Mouse (Mus musculus) forebrain, embryonic 10.5 days (tissue): Measurements from ENCODE around the gene Pde7b. TPM values are rescaled to one million over a fixed set of nuclear protein-coding genes. Genes with fewer than 3 reads are reported as not detected.

ENCODE experiments used
- DNase-seq: peaks from one replicate; pipeline ENCODE4 v3.0.0-alpha.2; 2017; ENCODE audit warnings: low spot score; ENCODE audit errors: extremely low spot score
- H3K27ac ChIP-seq: fragments of 300-500 bp; sonication (generic); 2 replicates; pipeline ENCODE4 v1.5.1; 2016; ENCODE audit warnings: mild to moderate bottlenecking
- H3K27me3 ChIP-seq: fragments of 300-500 bp; sonication (generic); 2 replicates; pipeline ENCODE4 v1.6.1; 2016; ENCODE audit warnings: mild to moderate bottlenecking; ENCODE audit not compliant: poor library complexity, severe bottlenecking
- H3K36me3 ChIP-seq: fragments of 300-500 bp; sonication (generic); replicated peaks from 2 replicates; pipeline ENCODE4 v1.6.1; 2016; ENCODE audit warnings: mild to moderate bottlenecking, moderate library complexity
- H3K4me1 ChIP-seq: fragments of 300-500 bp; sonication (generic); 2 replicates; pipeline ENCODE4 v1.6.1; 2016
- H3K4me3 ChIP-seq: fragments of 300-500 bp; sonication (generic); 2 replicates; pipeline ENCODE4 v1.5.1; 2016; ENCODE audit warnings: mild to moderate bottlenecking, moderate library complexity
- H3K9me3 ChIP-seq: fragments of 300-500 bp; sonication (generic); 2 replicates; pipeline ENCODE4 v1.6.1; 2016; ENCODE audit warnings: mild to moderate bottlenecking, moderate library complexity
- WGBS: fragments of 180-500 bp; shearing (Covaris S2); methylation state at CpG from one replicate; pipeline ENCODE4 v1.1.7; 2016; 5-methylcytosine and 5-hydroxymethylcytosine counted together
- polyA plus RNA-seq: library from polyadenylated mRNA; unstranded; fragments of >200 nt; fragmentation: Nextera tagmentation; extraction: Ambion mirVana; gene quantifications from 2 replicates; pipeline ENCODE4 v1.2.1, GENCODE M21; 2016

The Pde7b gene
- polyA plus RNA-seq, 1 experiment from 2014 or later: 0.89 TPM

DNA sequence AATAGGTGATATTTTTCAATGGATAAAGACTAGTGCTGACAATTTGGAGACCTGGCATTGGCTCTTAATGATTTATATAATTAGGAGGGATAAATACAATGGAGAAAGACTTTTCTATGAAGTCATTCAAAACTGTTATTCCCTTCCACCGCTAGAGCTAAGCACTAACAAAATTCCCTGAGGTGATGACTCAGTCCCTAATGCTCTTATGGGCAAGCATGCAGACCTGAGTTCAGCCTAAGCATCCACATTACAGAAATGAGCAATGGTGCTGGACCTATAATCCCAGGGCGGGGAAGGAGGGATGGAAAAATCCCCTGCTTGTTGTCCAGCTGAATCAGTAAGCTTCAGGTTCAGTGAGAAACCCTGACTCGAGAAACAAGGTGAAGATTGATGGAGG, 260.2 kb downstream of the Pde7b start:
- H3K4me1 ChIP-seq: no peaks in the 10 kb centered on the region
- DNase-seq: no peak
- 83% methylated on average over 3 of the region's 3 CpGs for WGBS
- no peak overlapping the region for H3K4me3 ChIP-seq
- H3K9me3 ChIP-seq: no peaks in the 10 kb centered on the region
- H3K36me3 ChIP-seq: no peaks in the 10 kb centered on the region
- no peak overlapping the region for H3K27ac ChIP-seq
- no peaks in the 10 kb centered on the region for H3K27me3 ChIP-seq

DNA sequence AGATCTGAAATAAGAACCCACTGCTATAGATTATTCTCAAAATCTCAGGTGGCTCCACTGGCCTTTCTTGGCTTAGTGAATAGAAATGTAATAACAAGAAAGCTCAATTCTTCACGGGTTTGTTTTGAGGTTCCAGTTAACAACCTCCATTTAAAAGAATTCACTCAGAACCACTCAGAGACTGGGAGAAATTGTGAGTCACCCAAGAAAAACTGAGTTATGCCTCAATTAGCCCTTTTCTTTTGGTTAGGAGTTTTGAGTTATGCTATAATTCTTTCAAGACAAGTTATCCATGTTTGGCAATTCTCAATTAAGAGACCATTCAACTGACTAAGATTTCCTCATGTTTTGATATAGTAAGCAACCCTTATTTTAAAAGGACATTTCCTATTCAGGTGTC, 260.9 kb downstream of the Pde7b start:
- Histone ChIP-seq H3K4me3 (no peak overlapping the region), H3K27me3 (no peaks in the 10 kb centered on the region), H3K36me3 (no peaks in the 10 kb centered on the region), H3K27ac (no peak overlapping the region), H3K4me1 (no peaks in the 10 kb centered on the region), H3K9me3 (no peaks in the 10 kb centered on the region)
- WGBS: 90% methylated on average over 1 of the region's 1 CpGs
- DNase-seq: no peak

DNA sequence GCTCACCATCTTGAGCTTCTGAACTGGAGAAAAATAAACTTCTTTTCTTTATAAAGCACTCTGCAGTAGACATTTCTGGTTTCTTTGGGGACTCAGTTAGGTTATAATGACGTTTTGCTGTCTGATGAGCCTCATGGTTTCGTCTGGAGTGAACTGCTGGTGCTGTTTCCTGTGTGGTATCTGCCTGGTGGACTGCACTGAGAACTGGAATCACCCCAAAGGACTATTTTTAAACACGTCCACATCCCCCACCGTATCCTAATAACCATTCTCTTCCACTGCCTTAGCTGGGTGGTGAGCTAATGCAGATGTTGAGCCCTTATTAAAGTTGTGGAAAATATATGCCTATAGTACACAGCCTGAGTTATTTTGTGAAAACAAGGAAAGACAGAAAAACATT, 262.3 kb downstream of the Pde7b start:
- Histone ChIP-seq H3K36me3 (no peaks in the 10 kb centered on the region), H3K4me1 (no peaks in the 10 kb centered on the region), H3K4me3 (no peak overlapping the region), H3K27ac (no peak overlapping the region), H3K9me3 (no peaks in the 10 kb centered on the region), H3K27me3 (no peaks in the 10 kb centered on the region)
- no peak for DNase-seq
- WGBS: 86% methylated on average over 4 of the region's 4 CpGs

DNA sequence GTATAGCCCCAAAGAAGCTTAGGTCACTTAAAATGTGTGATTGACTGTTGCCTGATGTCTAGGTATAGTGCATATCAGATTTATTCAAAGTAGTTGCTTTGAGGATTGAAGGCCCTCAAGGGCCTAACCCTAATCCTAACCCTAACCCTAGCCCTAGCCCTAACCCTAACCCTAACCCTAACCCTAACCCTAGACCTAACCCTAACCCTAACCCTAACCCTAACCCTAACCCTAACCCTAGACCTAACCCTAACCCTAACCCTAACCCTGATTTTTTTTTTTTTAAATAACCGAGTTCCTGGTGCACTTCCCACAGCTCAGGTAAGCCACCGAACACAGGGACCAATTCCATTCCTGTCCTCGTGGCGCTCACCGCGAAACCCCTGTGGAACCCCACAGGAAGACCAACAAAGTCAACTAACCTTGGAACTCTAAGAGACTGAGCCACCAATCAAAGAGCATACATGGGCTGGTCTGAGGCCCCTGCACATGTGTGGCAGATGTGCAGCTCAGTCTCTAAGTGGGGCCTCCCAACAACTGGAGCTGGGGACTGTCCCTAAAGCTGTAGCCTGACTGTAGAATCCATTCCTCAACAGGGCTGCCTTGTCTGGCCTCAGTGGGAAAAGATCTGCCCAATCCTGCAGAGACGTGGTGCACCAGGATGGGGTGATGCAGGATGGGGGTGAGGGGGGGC, 265.1 kb downstream of the Pde7b start:
- Histone ChIP-seq H3K27me3 (no peaks in the 10 kb centered on the region), H3K9me3 (no peaks in the 10 kb centered on the region), H3K4me1 (no peaks in the 10 kb centered on the region), H3K4me3 (no peak overlapping the region), H3K27ac (no peak overlapping the region), H3K36me3 (no peaks in the 10 kb centered on the region)
- no peak for DNase-seq
- 92% methylated on average over 7 of the region's 7 CpGs for WGBS

DNA sequence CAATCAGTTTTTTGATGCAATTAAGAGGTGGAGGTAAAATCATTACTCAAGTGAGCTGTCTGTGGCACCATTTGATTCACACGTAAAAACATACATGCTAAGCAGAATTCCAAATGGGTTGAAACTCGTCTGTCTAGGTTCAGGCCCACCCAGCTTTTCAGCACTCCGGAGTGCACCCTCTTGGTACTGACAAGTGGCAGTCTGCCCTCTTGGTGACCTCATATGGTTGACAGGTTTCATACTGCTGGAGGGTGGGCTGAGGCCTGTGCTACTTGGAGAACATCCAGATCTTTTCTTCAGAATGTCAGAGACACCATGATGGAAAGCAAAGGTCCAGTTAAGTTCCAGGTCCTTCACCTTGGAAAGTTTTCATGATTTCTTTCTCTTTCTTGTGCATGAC, 265.7 kb downstream of the Pde7b start:
- Histone ChIP-seq H3K4me1 (no peaks in the 10 kb centered on the region), H3K4me3 (no peak overlapping the region), H3K27me3 (no peaks in the 10 kb centered on the region), H3K27ac (no peak overlapping the region), H3K36me3 (no peaks in the 10 kb centered on the region), H3K9me3 (no peaks in the 10 kb centered on the region)
- DNase-seq: no peak
- 90% methylated on average over 3 of the region's 3 CpGs for WGBS

DNA sequence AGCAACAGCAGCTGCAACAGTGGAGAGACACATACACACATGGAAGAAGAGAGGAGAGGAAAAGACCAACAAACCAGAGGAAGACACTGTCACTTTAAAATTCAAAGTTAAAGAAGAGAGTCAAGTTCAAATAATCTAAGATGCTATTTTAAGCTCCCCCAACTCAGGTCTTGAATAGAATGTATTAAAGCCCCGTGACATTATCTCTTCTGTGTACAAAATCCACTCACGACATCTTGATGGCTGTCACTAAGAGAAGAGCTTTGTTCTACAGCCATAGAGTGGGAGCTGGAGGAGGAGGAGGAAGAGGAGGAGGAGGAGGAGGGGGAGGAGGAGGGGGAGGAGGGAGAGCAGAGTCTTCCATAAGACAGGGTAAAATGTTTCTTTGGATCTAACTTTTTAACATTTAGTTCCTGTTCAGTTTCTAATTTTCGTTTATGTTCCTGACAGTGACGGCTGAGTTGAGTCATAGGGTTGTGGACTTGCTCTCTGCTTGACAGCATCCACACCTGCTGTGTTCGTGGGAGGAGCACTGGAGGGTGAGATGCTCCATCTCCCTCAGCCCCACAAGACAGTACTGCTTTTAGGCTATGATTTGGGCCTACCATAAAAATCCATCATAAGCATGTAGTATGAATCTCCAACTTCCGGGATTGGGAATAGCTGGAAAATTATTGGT, 270.4 kb downstream of the Pde7b start:
- WGBS: 85% methylated on average over 6 of the region's 6 CpGs
- Histone ChIP-seq H3K36me3 (no peaks in the 10 kb centered on the region), H3K4me1 (no peaks in the 10 kb centered on the region), H3K27ac (no peak overlapping the region), H3K9me3 (no peaks in the 10 kb centered on the region), H3K4me3 (no peak overlapping the region), H3K27me3 (no peaks in the 10 kb centered on the region)
- DNase-seq: no peak

DNA sequence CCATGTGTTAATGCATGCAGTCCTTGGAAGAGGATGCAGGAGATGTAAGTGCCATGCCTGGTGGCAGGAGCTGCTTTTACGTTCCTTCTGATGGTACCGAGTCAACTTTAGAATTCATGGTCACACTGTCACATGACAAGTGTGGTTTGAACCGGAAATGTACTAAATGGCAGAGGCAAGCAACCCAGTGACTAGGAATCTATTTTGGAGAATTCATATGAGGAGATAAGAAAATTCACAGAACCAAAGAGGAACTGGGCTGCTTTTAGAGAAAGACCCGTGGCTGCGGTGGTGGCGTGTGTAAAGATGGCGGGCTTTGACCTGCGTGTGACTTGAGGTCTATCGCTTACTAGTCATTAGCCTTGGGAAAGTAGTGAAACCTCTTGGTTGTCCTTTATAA, 287.4 kb downstream of the Pde7b start:
- no peaks in the 10 kb centered on the region for H3K9me3 ChIP-seq
- no peak overlapping the region for H3K4me3 ChIP-seq
- 93% methylated on average over 9 of the region's 9 CpGs for WGBS
- H3K36me3 ChIP-seq: no peaks in the 10 kb centered on the region
- no peaks in the 10 kb centered on the region for H3K4me1 ChIP-seq
- DNase-seq: no peak
- no peak overlapping the region for H3K27ac ChIP-seq
- no peaks in the 10 kb centered on the region for H3K27me3 ChIP-seq

DNA sequence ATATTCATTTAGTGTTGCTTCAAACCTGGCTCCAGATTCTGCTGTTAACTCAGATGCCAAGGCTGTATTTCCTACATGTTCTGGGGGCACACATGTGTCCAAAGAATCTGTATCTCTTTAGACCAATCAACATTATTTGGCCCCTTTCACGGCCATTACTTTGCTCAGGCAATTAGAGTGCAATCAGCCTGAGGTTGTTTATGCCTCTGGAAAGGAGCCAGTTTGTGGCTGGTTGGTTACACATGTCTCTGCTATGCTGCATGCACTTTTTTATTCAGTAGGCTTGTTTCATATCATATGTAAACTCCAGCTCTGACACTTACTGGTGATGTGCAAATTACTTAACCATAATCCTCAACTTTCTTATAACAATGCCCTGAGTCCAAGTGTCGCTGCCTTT, 287.9 kb downstream of the Pde7b start:
- H3K4me1 ChIP-seq: no peaks in the 10 kb centered on the region
- no peak overlapping the region for H3K27ac ChIP-seq
- no peaks in the 10 kb centered on the region for H3K27me3 ChIP-seq
- no peak for DNase-seq
- 85% methylated on average over 2 of the region's 2 CpGs for WGBS
- H3K36me3 ChIP-seq: no peaks in the 10 kb centered on the region
- H3K9me3 ChIP-seq: no peaks in the 10 kb centered on the region
- H3K4me3 ChIP-seq: no peak overlapping the region

DNA sequence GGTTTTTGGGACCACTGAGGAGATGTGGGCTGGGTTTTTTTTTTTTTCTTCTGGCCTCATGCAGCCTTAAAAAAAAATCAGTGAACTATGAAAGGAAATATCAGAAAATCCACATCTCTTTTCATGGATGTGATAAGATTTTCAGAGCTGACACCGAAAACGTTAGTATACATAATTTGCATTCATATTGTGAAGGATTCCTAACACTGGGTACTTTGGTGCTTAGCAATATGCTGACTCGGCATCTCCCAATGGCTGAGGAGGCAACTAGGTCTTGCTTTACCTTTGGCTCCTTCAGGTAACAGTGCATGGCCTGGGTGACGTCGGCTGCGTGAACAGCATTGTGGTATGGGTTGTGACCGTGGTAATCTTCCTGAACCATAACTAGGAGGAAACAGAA, 289.0 kb downstream of the Pde7b start:
- no peak overlapping the region for H3K27ac ChIP-seq
- H3K4me1 ChIP-seq: no peaks in the 10 kb centered on the region
- H3K27me3 ChIP-seq: no peaks in the 10 kb centered on the region
- no peaks in the 10 kb centered on the region for H3K36me3 ChIP-seq
- DNase-seq: no peak
- no peak overlapping the region for H3K4me3 ChIP-seq
- no peaks in the 10 kb centered on the region for H3K9me3 ChIP-seq
- 96% methylated on average over 7 of the region's 7 CpGs for WGBS

DNA sequence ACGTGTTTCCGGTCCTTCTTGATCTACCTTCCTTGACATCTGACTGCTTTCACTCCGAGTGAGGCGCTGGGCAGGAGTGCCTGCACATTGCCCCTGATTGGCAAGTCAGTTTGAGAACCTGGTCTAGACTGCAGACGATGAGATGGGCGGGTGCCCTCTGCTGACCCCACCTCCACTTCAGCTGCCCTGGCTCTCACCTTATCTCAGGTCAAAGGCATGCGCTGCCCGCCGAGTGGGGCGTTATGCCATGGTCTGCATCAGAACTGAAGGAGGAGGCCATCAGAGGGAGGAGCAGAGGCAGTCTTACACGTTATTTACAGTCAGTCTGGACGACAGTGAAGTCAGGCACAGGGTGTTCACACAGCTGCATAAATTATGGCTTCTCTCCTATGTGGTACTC, 293.5 kb downstream of the Pde7b start:
- no peak for DNase-seq
- Histone ChIP-seq H3K4me1 (no peaks in the 10 kb centered on the region), H3K9me3 (no peaks in the 10 kb centered on the region), H3K36me3 (no peaks in the 10 kb centered on the region), H3K27me3 (no peaks in the 10 kb centered on the region), H3K27ac (no peak overlapping the region), H3K4me3 (no peak overlapping the region)
- WGBS: 86% methylated on average over 12 of the region's 12 CpGs

DNA sequence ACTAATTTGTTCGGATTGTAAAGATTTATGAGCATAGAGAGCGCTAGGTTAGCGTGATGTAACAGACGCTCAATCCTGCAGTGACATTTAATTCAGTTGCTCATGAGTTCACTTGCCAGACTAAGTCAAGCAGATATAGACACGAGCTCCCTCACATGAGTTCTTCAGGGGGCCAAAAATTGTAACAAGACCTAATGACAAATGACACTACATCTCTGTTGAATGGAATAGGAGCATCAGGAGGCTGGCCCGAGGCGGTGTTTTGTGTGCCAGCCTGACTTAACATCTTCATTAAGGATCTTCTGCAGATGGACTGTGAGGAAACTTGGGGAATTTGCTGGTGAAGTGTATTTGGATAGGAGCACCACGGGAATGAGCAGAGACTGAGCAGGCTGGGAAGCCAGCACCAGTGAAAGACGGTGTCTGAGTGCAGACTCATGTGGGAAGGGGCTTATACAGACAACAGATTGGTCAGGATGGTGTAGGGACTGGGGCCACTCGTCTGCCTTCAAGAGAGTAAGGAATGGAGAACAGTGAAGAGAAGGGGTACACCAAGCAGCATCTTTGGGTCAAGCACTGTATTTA, 303.5 kb downstream of the Pde7b start:
- Histone ChIP-seq H3K27ac (no peak overlapping the region), H3K9me3 (no peaks in the 10 kb centered on the region), H3K27me3 (no peaks in the 10 kb centered on the region), H3K4me3 (no peak overlapping the region), H3K36me3 (no peaks in the 10 kb centered on the region), H3K4me1 (no peaks in the 10 kb centered on the region)
- no peak for DNase-seq
- 87% methylated on average over 10 of the region's 10 CpGs for WGBS

DNA sequence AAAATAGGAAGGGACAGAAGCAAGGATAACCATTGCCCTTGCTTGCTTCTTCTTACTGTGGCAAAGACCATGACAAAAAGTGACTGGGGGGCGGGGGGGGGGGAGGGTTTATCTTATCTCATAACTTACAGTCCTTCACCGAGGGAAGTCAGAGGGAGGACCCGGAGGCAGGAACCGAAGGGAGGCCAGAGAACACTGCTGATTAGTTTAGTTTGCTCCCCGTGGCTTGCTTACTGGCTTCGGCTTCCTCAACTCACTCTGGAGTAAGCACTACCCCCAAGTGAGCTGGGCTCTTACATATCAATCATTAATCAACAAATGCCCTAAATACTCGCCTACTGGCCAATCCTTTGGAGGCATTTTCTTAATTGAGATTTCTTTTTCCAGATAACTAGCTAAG, 304.6 kb downstream of the Pde7b start:
- no peak for DNase-seq

DNA sequence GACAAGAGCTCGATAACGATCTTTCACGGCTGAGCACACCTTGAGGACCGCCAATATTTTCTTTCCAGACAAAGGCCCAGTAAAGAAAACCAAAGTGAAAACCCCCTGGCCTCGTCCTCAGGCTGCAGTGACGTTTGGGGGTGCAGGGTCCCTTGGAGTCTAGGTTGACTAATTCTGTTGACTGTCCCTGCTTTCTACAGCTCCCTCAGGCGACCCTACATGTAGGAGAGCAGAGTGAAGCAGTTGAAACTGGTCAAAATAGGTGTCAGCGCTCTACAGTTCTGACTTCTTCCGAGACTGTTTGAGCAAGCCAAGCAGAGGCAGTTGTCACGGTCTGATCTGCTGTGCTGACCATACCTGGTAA, 306.0 kb downstream of the Pde7b start:
- H3K4me1 ChIP-seq: no peaks in the 10 kb centered on the region
- H3K4me3 ChIP-seq: no peak overlapping the region
- no peaks in the 10 kb centered on the region for H3K36me3 ChIP-seq
- no peak for DNase-seq
- 84% methylated on average over 10 of the region's 10 CpGs for WGBS
- no peak overlapping the region for H3K27ac ChIP-seq
- H3K9me3 ChIP-seq: no peaks in the 10 kb centered on the region
- H3K27me3 ChIP-seq: no peaks in the 10 kb centered on the region

More for the DNA sequence above, 304.6 kb downstream of the Pde7b start:
- Histone ChIP-seq H3K36me3 (no peaks in the 10 kb centered on the region), H3K4me1 (no peaks in the 10 kb centered on the region), H3K9me3 (no peaks in the 10 kb centered on the region), H3K27me3 (no peaks in the 10 kb centered on the region), H3K27ac (no peak overlapping the region), H3K4me3 (no peak overlapping the region)
- WGBS: 83% methylated on average over 7 of the region's 7 CpGs
